Mouse (Mus musculus) heart, adult 2 months (tissue): ENCODE results near the gene Isca2. TPM values are rescaled to one million over a fixed set of nuclear protein-coding genes. Genes with fewer than 3 reads are reported as not detected.

Experiments used
- DNase-seq, 2 experiments: peaks; one replicate each; pipeline ENCODE4 v3.0.0; 2021
- H3K27ac ChIP-seq: fragments of 200-600 bp; 2 replicates; pipeline ENCODE4 v1.8.1; 2022
- H3K27me3 ChIP-seq: fragments of 200-500 bp; 2 replicates; pipeline ENCODE4 v1.6.1; 2012; ENCODE audit warnings: mild to moderate bottlenecking, low read length, inconsistent platforms, mixed read lengths; ENCODE audit not compliant: control insufficient read depth, insufficient read depth
- H3K36me3 ChIP-seq: fragments of 200-500 bp; 2 replicates; pipeline ENCODE4 v1.6.1; 2012; ENCODE audit warnings: low read length, inconsistent platforms; ENCODE audit not compliant: control insufficient read depth, insufficient read depth
- H3K4me1 ChIP-seq: fragments of 200-500 bp; 2 replicates; pipeline ENCODE4 v1.6.1; 2011; ENCODE audit warnings: low read length; ENCODE audit not compliant: control insufficient read depth, insufficient read depth
- H3K4me3 ChIP-seq: fragments of 200-600 bp; 2 replicates; pipeline ENCODE4 v1.8.1; 2022
- H3K79me2 ChIP-seq: fragments of 200-500 bp; replicated peaks from 2 replicates; pipeline ENCODE4 v1.6.1; 2012; ENCODE audit warnings: mild to moderate bottlenecking, inconsistent platforms, low read length, moderate library complexity, mixed read lengths; ENCODE audit not compliant: control insufficient read depth, insufficient read depth
- H3K9ac ChIP-seq: fragments of 200-500 bp; 2 replicates; pipeline ENCODE4 v1.6.1; 2012; ENCODE audit warnings: low read depth, mild to moderate bottlenecking, control low read depth, inconsistent platforms, low read length, mixed read lengths
- CTCF ChIP-seq: fragments of 200-600 bp; IDR thresholded peaks from 2 replicates; pipeline ENCODE4 v1.8.1; 2022; ENCODE audit warnings: antibody characterized with exemption, mild to moderate bottlenecking, moderate library complexity
- EP300 ChIP-seq: fragments of 200-500 bp; IDR thresholded peaks from 2 replicates; pipeline ENCODE4 v1.6.1; 2011; ENCODE audit warnings: low read depth, low read length, control low read depth; ENCODE audit not compliant: insufficient read depth
- POLR2A ChIP-seq: fragments of 200-500 bp; IDR thresholded peaks from 2 replicates; pipeline ENCODE4 v1.6.1; 2011; ENCODE audit warnings: mild to moderate bottlenecking, low read depth, low read length, control low read depth; ENCODE audit not compliant: insufficient read depth
- WGBS: fragments of 180-500 bp; shearing (Covaris S2); methylation state at CpG from one replicate; pipeline ENCODE4 v1.1.7; 2018; 5-methylcytosine and 5-hydroxymethylcytosine counted together
- intact Hi-C: fragments of 180-260 bp; cut with DNase I; formaldehyde crosslinking; loops from one replicate; pipeline ENCODE4 v1.15.1; 2025
- polyA plus RNA-seq: library from polyadenylated mRNA; depleted of rRNA; stranded (reverse); fragments of >200 nt; gene quantifications from 2 replicates; pipeline ENCODE4 v1.2.3, GENCODE M21; 2012
- total RNA-seq, 2 experiments: library from RNA; stranded (reverse); gene quantifications; 2 replicates each; pipeline ENCODE4 v1.2.3; 2021

The Isca2 gene
- total and polyA plus RNA-seq, 3 experiments = 87.1 to 91.0 (median 90.3) TPM

DNA sequence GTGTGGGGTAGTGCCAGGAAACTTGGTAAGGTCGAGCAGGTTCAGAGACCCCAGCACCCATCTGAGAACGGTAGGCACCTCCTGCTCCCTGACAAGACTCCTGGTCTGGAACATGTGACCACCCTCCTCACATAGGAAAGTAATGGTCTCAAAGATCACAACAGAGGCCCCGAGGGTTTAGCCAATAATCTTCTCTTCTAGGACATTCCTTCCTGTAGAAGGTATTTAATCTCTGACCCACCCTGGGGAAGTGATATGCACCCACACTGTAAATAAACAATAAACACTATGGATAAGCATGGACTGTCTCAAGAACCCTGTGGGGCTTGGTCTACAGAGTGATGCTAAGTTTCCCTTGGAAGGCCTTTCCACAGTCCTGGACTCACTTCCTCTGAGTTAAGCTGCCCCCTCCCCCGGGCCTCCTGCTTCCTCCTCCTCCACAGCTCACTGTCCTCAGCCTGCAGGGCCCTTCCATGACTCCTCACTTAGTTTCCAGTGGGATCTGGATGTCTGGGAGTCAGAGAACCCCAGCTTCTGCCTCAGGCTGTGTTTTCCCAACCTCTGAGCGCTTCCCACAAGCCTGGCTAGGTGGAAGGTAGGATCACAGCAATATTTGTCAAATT lies 6.8 kb upstream of the Isca2 start:
- no peaks in the 10 kb centered on the region for H3K79me2 ChIP-seq
- H3K4me3 ChIP-seq = no peak overlapping the region
- intact Hi-C loops = loop anchor here (10.0 kb wide), 1 partner anchor 311 kb away; the partner anchor contains the start of genes Aldh6a1 and Lin52
- no peak overlapping the region for H3K9ac ChIP-seq
- H3K27ac ChIP-seq = no peak overlapping the region
- no peaks in the 10 kb centered on the region; the same call in 1 of the 2 replicates for H3K4me1 ChIP-seq
- WGBS = 57% methylated on average over 5 of the region's 5 CpGs
- no peaks in the 10 kb centered on the region for H3K36me3 ChIP-seq
- DNase-seq = no peak
- H3K27me3 ChIP-seq = no peaks in the 10 kb centered on the region
- TF ChIP-seq POLR2A (no peak), CTCF (no peak), EP300 (no peak)

DNA sequence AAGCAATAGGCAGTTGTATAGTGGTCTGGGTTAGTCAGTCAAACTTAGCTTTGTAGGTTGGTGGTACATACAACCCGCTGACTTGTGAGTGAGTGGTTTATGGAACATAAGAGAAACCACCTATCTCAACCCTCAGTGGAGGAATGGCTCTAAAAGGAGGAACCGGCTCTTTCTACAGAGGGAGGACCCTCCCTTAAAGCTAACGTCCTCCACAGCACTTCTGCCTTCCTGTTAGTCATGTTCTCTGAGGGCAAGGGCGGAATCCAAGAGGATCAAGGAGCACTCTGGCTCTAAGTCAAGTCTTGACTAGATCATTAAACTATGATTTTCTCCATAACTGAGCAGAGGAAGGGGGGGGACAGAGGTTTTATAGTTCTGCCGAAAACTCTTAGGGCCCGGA lies 5.5 kb upstream of the Isca2 start:
- H3K27me3 ChIP-seq = no peaks in the 10 kb centered on the region
- 58% methylated on average over 6 of the region's 6 CpGs for WGBS
- TF ChIP-seq CTCF = no peak
- DNase-seq = no peak
- no peak overlapping the region for H3K4me3 ChIP-seq
- H3K9ac ChIP-seq = no peak overlapping the region
- intact Hi-C loops = loop anchor here (10.0 kb wide), 1 partner anchor 313 kb away; the partner anchor contains the start of genes Aldh6a1 and Lin52
- no peaks in the 10 kb centered on the region for H3K36me3 ChIP-seq
- H3K4me1 ChIP-seq = no peaks in the 10 kb centered on the region; the same call in 1 of the 2 replicates
- H3K79me2 ChIP-seq = no peaks in the 10 kb centered on the region
- no peak overlapping the region for H3K27ac ChIP-seq

DNA sequence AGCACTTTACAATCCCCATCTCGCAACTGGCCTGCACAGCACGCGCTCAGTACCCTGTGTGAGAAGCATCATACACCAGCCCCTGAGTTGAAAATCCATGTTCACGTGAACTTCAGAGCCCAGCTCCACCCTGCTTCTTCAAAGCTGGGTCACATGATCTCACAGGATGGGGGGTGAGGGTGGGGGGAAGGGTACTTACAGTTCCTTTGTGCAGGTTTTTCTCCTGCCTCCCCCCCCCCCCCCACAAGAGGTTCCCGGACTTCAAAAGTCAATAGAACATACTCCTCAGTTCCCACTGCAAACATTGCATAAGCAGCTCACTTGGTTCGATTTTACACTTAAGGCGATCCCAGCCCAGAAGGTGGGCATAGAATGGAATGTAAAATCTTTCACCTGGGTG lies 3.4 kb upstream of the Isca2 start:
- TF ChIP-seq EP300 (no peak), CTCF (no peak), POLR2A (no peak)

DNA sequence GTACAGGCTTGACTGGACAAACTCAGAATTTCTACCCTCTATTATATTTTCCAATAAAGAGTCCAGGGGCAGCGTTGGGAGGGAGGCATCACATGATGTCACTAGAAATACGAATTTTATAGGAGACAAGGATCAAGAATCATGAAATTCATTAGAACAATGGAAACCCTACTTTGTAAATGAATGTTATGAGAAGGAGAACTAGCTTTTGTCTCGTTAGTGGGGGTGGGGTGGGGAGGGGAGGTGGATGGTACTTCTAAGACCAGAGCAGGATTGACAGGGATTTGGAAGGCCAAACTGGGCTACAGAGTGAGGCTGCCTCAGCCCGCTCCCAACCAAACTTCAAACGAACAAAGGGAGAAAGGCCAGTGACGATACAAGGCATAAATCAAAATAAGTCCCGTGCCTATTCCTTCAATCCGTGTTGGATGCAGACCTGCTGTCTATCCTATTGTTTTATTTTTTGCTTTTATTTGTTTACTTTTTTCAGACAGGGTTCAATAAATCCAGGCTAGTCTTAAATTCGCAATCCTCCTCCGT lies 1.0 kb upstream of the Isca2 start:
- TF ChIP-seq EP300 (no peak), POLR2A (no peak), CTCF (no peak)
- Histone ChIP-seq H3K9ac (peak overlapping the region; percentile 88), H3K4me1 (peaks cover 2% of the 10 kb centered on the region), H3K27me3 (no peaks in the 10 kb centered on the region), H3K27ac (peak overlapping the region; percentile 88), H3K4me3 (peak overlapping the region; percentile 99), H3K36me3 (no peaks in the 10 kb centered on the region; the same call in 1 of the 2 replicates), H3K79me2 (no peaks in the 10 kb centered on the region)
- 4% methylated on average over 10 of the region's 10 CpGs for WGBS
- DNase-seq = no peak
- intact Hi-C loops = no loop called here

More for the DNA sequence above, 3.4 kb upstream of the Isca2 start:
- intact Hi-C loops = loop anchor here (10.0 kb wide), 1 partner anchor 315 kb away; the partner anchor contains the start of genes Aldh6a1 and Lin52
- WGBS = 87% methylated on average over 7 of the region's 7 CpGs
- H3K4me3 ChIP-seq = no peak overlapping the region
- peaks cover 2% of the 10 kb centered on the region for H3K4me1 ChIP-seq
- no peak overlapping the region for H3K27ac ChIP-seq
- no peaks in the 10 kb centered on the region; the same call in 1 of the 2 replicates for H3K36me3 ChIP-seq
- H3K27me3 ChIP-seq = no peaks in the 10 kb centered on the region
- H3K9ac ChIP-seq = no peak overlapping the region
- no peak for DNase-seq
- no peaks in the 10 kb centered on the region for H3K79me2 ChIP-seq

GRCm38 (mm10) chr12:84773476-84773875 lies 425 bp downstream of the Isca2 start:
- intact Hi-C loops = no loop called here
- no peaks in the 10 kb centered on the region for H3K79me2 ChIP-seq
- peak overlapping the region; percentile 68 for H3K9ac ChIP-seq
- TF ChIP-seq EP300 (no peak), POLR2A (no peak), CTCF (no peak)
- peak overlapping the region; percentile 66 for H3K27ac ChIP-seq
- H3K36me3 ChIP-seq = no peaks in the 10 kb centered on the region; the same call in 1 of the 2 replicates
- under 1% methylated on average over 20 of the region's 20 CpGs for WGBS
- peak overlapping the region; percentile 54 for H3K4me3 ChIP-seq
- no peaks in the 10 kb centered on the region for H3K27me3 ChIP-seq
- H3K4me1 ChIP-seq = peaks cover 2% of the 10 kb centered on the region
- DNase-seq = no peak

- Histone ChIP-seq H3K36me3 (no peaks in the 10 kb centered on the region; the same call in 1 of the 2 replicates), H3K27me3 (no peaks in the 10 kb centered on the region), H3K79me2 (no peaks in the 10 kb centered on the region), H3K4me1 (peaks cover 2% of the 10 kb centered on the region), H3K9ac (no peak overlapping the region), H3K27ac (no peak overlapping the region), H3K4me3 (no peak overlapping the region)
- DNase-seq = no peak
- WGBS = 77% methylated on average over 6 of the region's 6 CpGs
- TF ChIP-seq CTCF (no peak), EP300 (no peak)
- intact Hi-C loops = no loop called here
These were observed 1.3 kb downstream of the Isca2 start for GRCm38 (mm10) chr12:84774376-84774775.
